In genomic region chr15:97173233-97173632, GRCm38 (mm10) we compare ENCODE assay signal across 19 mouse cellular contexts.
A peak's percentile ranks its signal among the peaks of the same experiment; 100 is the strongest.
DNase-seq lines count a peak whose midpoint lies in the region; ATAC-seq and TF ChIP-seq lines count a peak whose summit lies in the region.
"Had no signal": no experiment of that assay in that cellular context is flagged by ENCODE, and none has a peak within 500 bp of the region (broad histone marks: within the 10 kb centered on the region; RNA-seq: fewer than 3 reads in every experiment).

No protein-coding gene starts in this region.

- H3K9ac ChIP-seq in heart, postnatal 0 days (replicated peaks; ENCODE audit: low read depth, low read length): no peak overlapping the region
- no peak overlapping the region for H3K9ac ChIP-seq in ES-E14 (ENCODE audit: insufficient read depth, low read depth, low read length, poor library complexity, severe bottlenecking)
- H3K9ac ChIP-seq: forebrain, embryonic 13.5 days; hindbrain, embryonic 12.5 days; neural tube, embryonic 13.5 days had no signal

- no peak for ATAC-seq in heart, postnatal 0 days (ENCODE audit: insufficient read depth, low read depth)
- ATAC-seq: forebrain, embryonic 13.5 days; inflammation-experienced regulatory T-cells, adult 6 months had no signal

- TF ChIP-seq EP300 in heart, postnatal 0 days (IDR thresholded peaks at IDR 0.05; ENCODE audit: low read depth): no peak

- 58% methylated on average over 17 of the region's 17 CpGs for WGBS in heart, embryonic 10.5 days
- 48% methylated on average over 17 of the region's 17 CpGs for WGBS in heart, postnatal 0 days
- 82% methylated on average over 17 of the region's 17 CpGs for WGBS in limb, embryonic 10.5 days

- H3K27ac ChIP-seq in heart, embryonic 10.5 days: peak overlapping the region; percentile 75
- H3K27ac ChIP-seq in heart, postnatal 0 days (ENCODE audit: low read depth): no peak overlapping the region
- no peak overlapping the region for H3K27ac ChIP-seq in ES-E14 (ENCODE audit: insufficient read depth, low read depth, low read length, poor library complexity, severe bottlenecking)
- peak overlapping the region; percentile 50; the same call in 1 of the 2 replicates for H3K27ac ChIP-seq in limb, embryonic 10.5 days
- H3K27ac ChIP-seq: forebrain, embryonic 13.5 days; hindbrain, embryonic 12.5 days; kidney, postnatal 0 days; neural tube, embryonic 13.5 days had no signal

- TF ChIP-seq CTCF in heart, postnatal 0 days (IDR thresholded peaks at IDR 0.05; ENCODE audit: low read depth): no peak

- no peak for DNase-seq in heart, embryonic 10.5 days (ENCODE audit: low spot score)
- no peak for DNase-seq in heart, adult 8-10 months (ENCODE audit: low spot score)
- no peak for DNase-seq in heart, postnatal 0 days (ENCODE audit: low spot score)
- no peak for DNase-seq in heart, adult 11 months
- DNase-seq in ES-E14 (ENCODE audit: low read depth, low spot score): peak; percentile 41
- DNase-seq in limb, embryonic 10.5 days (ENCODE audit: low spot score): no peak
- DNase-seq in spleen, adult 18-20 months: no peak
- DNase-seq: adrenal gland, postnatal 14 days; cerebellum, adult 9-11 months; gastrocnemius, postnatal 25 days; lung, postnatal 10 days; midbrain, embryonic 14.5 days; right cerebral cortex, adult 18-20 months; thymus, postnatal 25 days had no signal

- H3K36me3 ChIP-seq in heart, embryonic 10.5 days: no peaks in the 10 kb centered on the region
- H3K36me3 ChIP-seq in heart, postnatal 0 days (replicated peaks; ENCODE audit: control insufficient read depth, insufficient read depth, low read length): no peaks in the 10 kb centered on the region
- no peaks in the 10 kb centered on the region for H3K36me3 ChIP-seq in ES-E14 (ENCODE audit: control insufficient read depth, insufficient read depth, low read length, poor library complexity, severe bottlenecking)
- no peaks in the 10 kb centered on the region for H3K36me3 ChIP-seq in limb, embryonic 10.5 days
- H3K36me3 ChIP-seq: hindbrain, embryonic 12.5 days; neural tube, embryonic 13.5 days had no signal

- peak overlapping the region; percentile 39 for H3K4me2 ChIP-seq in heart, postnatal 0 days (ENCODE audit: low read depth, low read length)
- H3K4me2 ChIP-seq: forebrain, embryonic 13.5 days; hindbrain, embryonic 12.5 days; neural tube, embryonic 13.5 days had no signal

- peak overlapping the region; percentile 19; the same call in 1 of the 2 replicates for H3K4me3 ChIP-seq in heart, embryonic 10.5 days
- no peak overlapping the region for H3K4me3 ChIP-seq in heart, postnatal 0 days (ENCODE audit: low read depth, low read length)
- peak overlapping the region; percentile 5 to 9; a peak in 1 of 4 replicates for H3K4me3 ChIP-seq in ES-E14 (ENCODE audit: insufficient read depth in 1 of 2, low read depth in 1 of 2, low read length in 2 of 2, poor library complexity in 1 of 2, severe bottlenecking in 1 of 2)
- no peak overlapping the region for H3K4me3 ChIP-seq in limb, embryonic 10.5 days
- H3K4me3 ChIP-seq: forebrain, embryonic 13.5 days; hindbrain, embryonic 12.5 days; neural tube, embryonic 13.5 days had no signal

- H3K9me3 ChIP-seq in heart, embryonic 10.5 days: no peaks in the 10 kb centered on the region
- no peaks in the 10 kb centered on the region for H3K9me3 ChIP-seq in heart, postnatal 0 days (replicated peaks; ENCODE audit: control insufficient read depth, low read length)
- H3K9me3 ChIP-seq in ES-E14 (ENCODE audit: control insufficient read depth, insufficient read depth, low read depth, low read length): no peaks in the 10 kb centered on the region
- no peaks in the 10 kb centered on the region for H3K9me3 ChIP-seq in limb, embryonic 10.5 days (replicated peaks)
- H3K9me3 ChIP-seq: forebrain, embryonic 13.5 days; hindbrain, embryonic 12.5 days; neural tube, embryonic 13.5 days had no signal

- H3K27me3 ChIP-seq in heart, embryonic 10.5 days (ENCODE audit: insufficient read depth, poor library complexity, severe bottlenecking): no peaks in the 10 kb centered on the region
- H3K27me3 ChIP-seq in heart, postnatal 0 days (ENCODE audit: control insufficient read depth, insufficient read depth, low read length): no peaks in the 10 kb centered on the region
- H3K27me3 ChIP-seq in limb, embryonic 10.5 days (ENCODE audit: low read depth, poor library complexity, severe bottlenecking): no peaks in the 10 kb centered on the region
- H3K27me3 ChIP-seq: forebrain, embryonic 13.5 days; hindbrain, embryonic 12.5 days; neural tube, embryonic 13.5 days had no signal

- H3K4me1 ChIP-seq in heart, embryonic 10.5 days: peaks cover 43% of the 10 kb centered on the region
- 0 out of 2 replicates have a peak, but pooled peaks cover 5% of the 10 kb centered on the region for H3K4me1 ChIP-seq in heart, postnatal 0 days (ENCODE audit: control insufficient read depth, insufficient read depth)
- H3K4me1 ChIP-seq in ES-E14 (ENCODE audit: control insufficient read depth in 2 of 2, insufficient read depth in 2 of 2, low read length in 2 of 2, poor library complexity in 1 of 2): peaks cover 0 to 4% of the 10 kb centered on the region in 2 experiments; a peak in 1 of 4 replicates
- peaks cover 27% of the 10 kb centered on the region for H3K4me1 ChIP-seq in limb, embryonic 10.5 days
- H3K4me1 ChIP-seq: forebrain, embryonic 13.5 days had no signal

- in situ Hi-C loops in ES-E14 (cut with MboI; ENCODE audit: low sequenced_read_pairs in 2 of 2, unreplicated experiment in 2 of 2): no loop called here

TF ChIP-seq in ES-E14, 5 proteins besides CTCF, POLR2A, EP300 and RAD21:
- TF ChIP-seq MAFK (IDR thresholded peaks at IDR 0.05; ENCODE audit: insufficient read depth, low read depth, low read length): no peak
- TF ChIP-seq HCFC1 (IDR thresholded peaks at IDR 0.05; ENCODE audit: borderline replicate concordance, insufficient read depth, low read length): no peak
- TF ChIP-seq ZC3H11A (IDR thresholded peaks at IDR 0.05; ENCODE audit: borderline replicate concordance, low read depth, low read length): no peak
- TF ChIP-seq CHD2 (IDR thresholded peaks at IDR 0.05; ENCODE audit: low read depth, low read length): no peak
- no peak for TF ChIP-seq ZNF384 (IDR thresholded peaks at IDR 0.05; ENCODE audit: low read depth, low read length)

Comparison
In these comparisons a context has a peak if more than half of its experiments do, and no peak if none do; other contexts are left out.
1. H3K27ac ChIP-seq: peak in heart, embryonic 10.5 days (single experiment) and limb, embryonic 10.5 days (single experiment); none in heart, postnatal 0 days (single experiment) and ES-E14 (single experiment).
2. H3K4me3 ChIP-seq: peak in heart, embryonic 10.5 days (single experiment) and ES-E14 (2 of 2); none in heart, postnatal 0 days (single experiment) and limb, embryonic 10.5 days (single experiment).